Mouse (Mus musculus): ENCODE results near the gene Znfx1. TPM values are rescaled to one million over a fixed set of nuclear protein-coding genes. Genes with fewer than 3 reads are reported as not detected.

The Znfx1 gene
- total and polyA plus RNA-seq, 2 experiments from 2014 or later = 4.9 to 31.6 TPM

- no peaks in the 10 kb centered on the region for H3K36me3 ChIP-seq (ENCODE audit: insufficient read depth, low read length)
- H3K9me3 ChIP-seq (ENCODE audit: low read length) = no peaks in the 10 kb centered on the region
- peak; percentile 78 for TF ChIP-seq CTCF (IDR thresholded peaks at IDR 0.05; ENCODE audit: low read depth)
- DNase-seq (ENCODE audit: low spot score) (peak; percentile 84), ATAC-seq (no peak)
- H3K4me3 ChIP-seq (ENCODE audit: low read length) = no peak overlapping the region
- no peak overlapping the region for H3K9ac ChIP-seq (replicated peaks; ENCODE audit: low read length)
- H3K27me3 ChIP-seq (ENCODE audit: insufficient read depth, low read length) = no peaks in the 10 kb centered on the region
- H3K4me1 ChIP-seq (ENCODE audit: insufficient read depth, low read length) = no peaks in the 10 kb centered on the region
- H3K4me2 ChIP-seq (ENCODE audit: low read depth, low read length) = no peak overlapping the region
- WGBS = 46% methylated on average over 8 of the region's 8 CpGs
- no peak overlapping the region for H3K27ac ChIP-seq
Measured at GRCm38 (mm10) chr2:167004099-167004854, 58.5 kb downstream of the Znfx1 start.

GRCm38 (mm10) chr2:167001486-167001885 lies 61.3 kb downstream of the Znfx1 start:
- DNase-seq (ENCODE audit: low spot score) (no peak), ATAC-seq (no peak)
- no peaks in the 10 kb centered on the region for H3K4me1 ChIP-seq (ENCODE audit: insufficient read depth, low read length)
- no peaks in the 10 kb centered on the region for H3K9me3 ChIP-seq (ENCODE audit: low read length)
- H3K27ac ChIP-seq = no peak overlapping the region
- H3K27me3 ChIP-seq (ENCODE audit: insufficient read depth, low read length) = no peaks in the 10 kb centered on the region
- H3K4me2 ChIP-seq (ENCODE audit: low read depth, low read length) = no peak overlapping the region
- no peaks in the 10 kb centered on the region for H3K36me3 ChIP-seq (ENCODE audit: insufficient read depth, low read length)
- H3K4me3 ChIP-seq (ENCODE audit: low read length) = no peak overlapping the region
- no peak overlapping the region for H3K9ac ChIP-seq (replicated peaks; ENCODE audit: low read length)
- 77% methylated on average over 9 of the region's 9 CpGs for WGBS
- no peak for TF ChIP-seq CTCF (IDR thresholded peaks at IDR 0.05; ENCODE audit: low read depth)

GRCm38 (mm10) chr2:166996533-166996894 lies 66.3 kb downstream of the Znfx1 start:
- Histone ChIP-seq H3K36me3 (ENCODE audit: insufficient read depth, low read length) (no peaks in the 10 kb centered on the region), H3K9ac (replicated peaks; ENCODE audit: low read length) (peak overlapping the region; percentile 37; the same call in 1 of the 2 replicates), H3K4me2 (ENCODE audit: low read depth, low read length) (peak overlapping the region; percentile 80), H3K27ac (peak overlapping the region; percentile 98), H3K9me3 (ENCODE audit: low read length) (no peaks in the 10 kb centered on the region), H3K4me3 (ENCODE audit: low read length) (peak overlapping the region; percentile 96), H3K27me3 (ENCODE audit: insufficient read depth, low read length) (no peaks in the 10 kb centered on the region), H3K4me1 (ENCODE audit: insufficient read depth, low read length) (peaks cover 11% of the 10 kb centered on the region; the same call in 1 of the 2 replicates)
- peak; percentile 30; the same call in 1 of the 2 replicates for ATAC-seq
- DNase-seq (ENCODE audit: low spot score) = peak; percentile 14
- 40% methylated on average over 8 of the region's 8 CpGs for WGBS
- no peak for TF ChIP-seq CTCF (IDR thresholded peaks at IDR 0.05; ENCODE audit: low read depth)

DNA sequence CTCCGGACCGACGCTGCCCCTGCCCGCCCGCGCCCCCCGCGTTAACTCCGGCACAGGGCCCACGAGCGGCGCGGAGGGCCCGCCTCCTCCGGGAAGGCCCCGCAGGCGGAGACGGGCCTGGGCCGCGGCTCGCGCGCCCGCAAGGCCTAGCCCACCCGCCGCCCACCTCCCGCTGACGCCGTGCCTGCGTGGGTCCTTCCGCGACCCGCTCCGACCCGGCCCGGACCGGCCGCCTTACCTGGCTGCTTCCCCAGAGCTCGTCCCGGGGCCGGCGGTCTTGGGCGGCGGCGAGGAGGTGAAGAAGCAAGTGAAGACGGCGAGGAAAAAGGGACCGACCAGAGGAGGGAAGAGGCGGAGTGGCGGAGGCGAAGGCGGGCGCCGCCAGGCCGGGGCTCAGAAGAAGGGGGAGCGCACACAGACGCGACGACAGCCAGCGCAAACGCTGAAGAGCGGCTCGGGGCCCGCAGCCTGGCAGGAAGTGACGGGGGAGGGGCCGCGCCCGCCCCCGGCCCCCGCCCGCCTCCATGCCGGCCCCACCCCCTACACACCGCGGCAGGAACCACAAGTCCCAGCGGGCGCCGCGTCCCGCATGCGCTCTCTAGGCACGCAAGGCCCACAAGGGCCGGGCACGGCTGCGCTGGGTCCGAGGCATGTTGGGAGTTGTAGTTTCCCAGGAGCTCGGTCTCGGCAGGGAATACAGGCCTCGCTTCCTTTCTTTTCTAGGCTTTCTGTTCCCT lies 66.9 kb downstream of the Znfx1 start, which contains the start of gene Stau1:
Stau1 (minus strand) TSS at position 504 of the 737 bp plus-strand sequence.
- Histone ChIP-seq H3K9me3 (ENCODE audit: low read length) (no peaks in the 10 kb centered on the region), H3K4me2 (ENCODE audit: low read depth, low read length) (peak within 1 kb of the TSS; percentile 80), H3K27ac (peak within 1 kb of the TSS; percentile 98), H3K4me1 (ENCODE audit: insufficient read depth, low read length) (peaks cover 11% of the 10 kb centered on the region; the same call in 1 of the 2 replicates), H3K4me3 (ENCODE audit: low read length) (peak within 1 kb of the TSS; percentile 96), H3K9ac (replicated peaks; ENCODE audit: low read length) (peak within 1 kb of the TSS; percentile 99), H3K36me3 (ENCODE audit: insufficient read depth, low read length) (no peaks in the 10 kb centered on the region), H3K27me3 (ENCODE audit: insufficient read depth, low read length) (no peaks in the 10 kb centered on the region)
- WGBS = under 1% methylated on average over 78 of the region's 88 CpGs
- TF ChIP-seq CTCF (IDR thresholded peaks at IDR 0.05; ENCODE audit: low read depth) = no peak
- peak; percentile 100 for DNase-seq (ENCODE audit: low spot score)
- peak; percentile 99 for ATAC-seq

- H3K9me3 ChIP-seq (ENCODE audit: low read length) = no peaks in the 10 kb centered on the region
- peak overlapping the region; percentile 96 for H3K4me3 ChIP-seq (ENCODE audit: low read length)
- H3K36me3 ChIP-seq (ENCODE audit: insufficient read depth, low read length) = no peaks in the 10 kb centered on the region
- H3K9ac ChIP-seq (replicated peaks; ENCODE audit: low read length) = peak overlapping the region; percentile 99
- peak overlapping the region; percentile 80 for H3K4me2 ChIP-seq (ENCODE audit: low read depth, low read length)
- DNase-seq (ENCODE audit: low spot score) (peak; percentile 57), ATAC-seq (peak; percentile 21)
- peaks cover 11% of the 10 kb centered on the region; the same call in 1 of the 2 replicates for H3K4me1 ChIP-seq (ENCODE audit: insufficient read depth, low read length)
- TF ChIP-seq CTCF (IDR thresholded peaks at IDR 0.05; ENCODE audit: low read depth) = peak; percentile 7; the same call in 1 of the 2 replicates
- no peaks in the 10 kb centered on the region for H3K27me3 ChIP-seq (ENCODE audit: insufficient read depth, low read length)
- H3K27ac ChIP-seq = peak overlapping the region; percentile 98
- WGBS = 4% methylated on average over 28 of the region's 28 CpGs
Measured at GRCm38 (mm10) chr2:166995021-166995795, 67.6 kb downstream of the Znfx1 start.

DNA sequence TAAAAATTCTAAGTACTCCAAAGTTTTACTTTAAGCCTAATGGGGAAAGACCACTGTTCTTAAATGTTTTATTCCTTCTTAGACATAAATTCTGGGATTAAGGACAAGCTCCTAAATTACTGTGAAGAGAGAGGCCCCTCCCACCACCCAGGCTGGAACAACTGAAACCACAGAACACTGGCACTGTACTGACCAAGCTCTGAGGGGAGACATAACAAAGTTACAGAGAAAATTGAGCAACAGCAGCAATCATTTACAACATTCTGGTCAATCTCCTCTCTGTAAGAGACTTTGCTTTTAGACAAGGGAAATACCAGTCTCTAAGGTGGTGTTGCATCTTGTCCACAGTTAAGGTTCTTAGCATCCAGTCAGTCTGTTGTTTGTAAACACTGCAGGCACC lies 70.9 kb downstream of the Znfx1 start:
- TF ChIP-seq CTCF (IDR thresholded peaks at IDR 0.05; ENCODE audit: low read depth) = no peak
- H3K4me2 ChIP-seq (ENCODE audit: low read depth, low read length) = no peak overlapping the region
- ATAC-seq (no peak), DNase-seq (ENCODE audit: low spot score) (no peak)
- H3K27me3 ChIP-seq (ENCODE audit: insufficient read depth, low read length) = no peaks in the 10 kb centered on the region
- no peak overlapping the region for H3K9ac ChIP-seq (replicated peaks; ENCODE audit: low read length)
- H3K9me3 ChIP-seq (ENCODE audit: low read length) = no peaks in the 10 kb centered on the region
- H3K27ac ChIP-seq = no peak overlapping the region
- H3K4me1 ChIP-seq (ENCODE audit: insufficient read depth, low read length) = peaks cover 11% of the 10 kb centered on the region; the same call in 1 of the 2 replicates
- H3K36me3 ChIP-seq (ENCODE audit: insufficient read depth, low read length) = no peaks in the 10 kb centered on the region
- H3K4me3 ChIP-seq (ENCODE audit: low read length) = no peak overlapping the region
